Mouse (Mus musculus): ENCODE data around the gene Atic.

- TF ChIP-seq CTCF (IDR thresholded peaks at IDR 0.05; ENCODE audit: extremely low read depth, insufficient read depth, insufficient read length, insufficient replicate concordance) (no peak), POLR2A (IDR thresholded peaks at IDR 0.05; ENCODE audit: low read depth, low read length) (no peak)
Observed at GRCm38 (mm10) chr1:71594268-71594667, 37.3 kb downstream of the Atic start.

Data from spleen, adult 2 months (tissue).